Mouse (Mus musculus) heart, adult 8-10 months (tissue): ENCODE measurements at regions not wholly inside any gene's neighbourhood (a gene's known extent, or its start where the extent isn't known, plus 50 kb on each side); places are given as distances from the start of the nearest gene placed in this dataset.

Experiments
- DNase-seq: peaks from one replicate; pipeline ENCODE4 v3.0.0; 2022; ENCODE audit warnings: low spot score

DNA sequence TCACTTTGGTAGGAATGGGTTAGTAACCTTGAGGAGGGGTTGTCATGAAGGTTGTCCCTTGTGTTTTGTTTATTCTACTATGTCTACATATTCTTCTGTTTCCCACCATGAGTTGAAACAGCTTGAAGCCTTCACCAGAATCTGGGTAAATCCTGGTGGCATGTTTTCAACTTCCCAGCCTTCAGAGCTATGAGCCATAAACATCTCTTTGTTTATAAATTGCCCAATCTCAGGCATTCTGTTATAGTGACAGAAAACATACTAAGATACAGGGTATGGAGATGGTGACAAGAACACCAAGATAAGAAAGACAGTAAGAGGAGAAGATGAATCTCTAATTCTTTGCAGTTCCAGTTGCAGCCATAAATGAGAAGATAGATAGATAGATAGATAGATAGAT, 396.5 kb downstream of the Tns1 start:
- no peak for DNase-seq

DNA sequence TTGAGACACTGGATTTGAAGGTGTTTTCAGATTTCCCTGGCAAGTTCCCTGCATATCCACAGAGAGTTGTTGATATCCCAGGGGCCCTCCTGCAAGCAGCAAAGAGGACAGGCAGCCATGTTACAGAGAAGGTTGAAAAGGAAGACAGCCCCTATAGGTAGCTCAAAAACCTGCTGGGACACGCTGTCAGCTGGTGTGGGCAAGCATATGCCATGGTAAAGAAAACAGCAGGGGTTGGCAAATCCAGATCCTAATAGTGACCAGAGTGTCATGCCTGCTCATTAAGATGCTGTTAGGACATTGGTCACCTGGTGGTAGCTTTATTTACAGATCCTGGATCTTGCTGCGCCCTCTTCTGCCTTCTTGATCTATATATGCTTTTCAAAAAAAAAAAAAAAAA, 397.6 kb downstream of the Tns1 start:
- no peak for DNase-seq

DNA sequence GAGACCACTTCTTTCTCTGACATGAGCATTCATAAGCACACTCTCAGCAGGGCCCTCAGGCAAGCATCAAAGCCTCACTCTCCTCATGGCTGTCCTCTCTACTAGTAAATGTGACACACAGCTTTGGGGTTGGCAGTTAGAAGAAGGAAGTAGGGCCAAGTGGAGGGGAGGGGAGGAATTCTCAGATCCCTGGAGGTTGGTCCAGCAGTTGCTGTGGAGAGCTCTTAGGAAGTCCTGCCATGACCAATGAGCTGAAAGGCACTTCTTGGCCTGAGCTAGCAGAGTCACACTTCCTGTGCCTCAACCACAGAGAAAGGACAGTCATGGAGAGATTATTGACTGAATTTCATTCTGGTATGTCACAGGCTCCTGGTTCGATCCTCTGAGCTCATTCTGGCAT, 398.8 kb downstream of the Tns1 start:
- peak; percentile 32 for DNase-seq

DNA sequence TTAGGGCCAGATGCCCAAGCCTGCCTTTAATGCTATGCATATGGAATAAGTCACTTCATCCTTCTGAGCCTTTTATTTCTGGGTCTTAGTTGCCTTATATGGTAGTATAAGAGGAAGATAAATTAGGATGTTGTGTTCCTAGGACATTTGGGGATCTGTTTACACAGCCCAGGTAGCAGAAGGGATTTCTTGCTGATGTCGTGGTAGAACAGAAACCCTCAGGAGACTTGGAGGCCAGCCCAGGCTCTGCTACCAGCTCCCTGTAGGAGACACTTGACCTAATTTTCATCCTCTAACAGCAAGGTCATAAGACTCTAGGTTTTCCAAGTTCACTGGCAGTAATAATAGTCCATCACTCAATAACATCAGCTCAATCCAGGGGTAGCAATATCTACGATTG, 399.7 kb downstream of the Tns1 start:
- DNase-seq = no peak

- no peak for DNase-seq
Measured at GRCm38 (mm10) chr1:73721486-73722225, 402.6 kb downstream of the Tns1 start.

DNA sequence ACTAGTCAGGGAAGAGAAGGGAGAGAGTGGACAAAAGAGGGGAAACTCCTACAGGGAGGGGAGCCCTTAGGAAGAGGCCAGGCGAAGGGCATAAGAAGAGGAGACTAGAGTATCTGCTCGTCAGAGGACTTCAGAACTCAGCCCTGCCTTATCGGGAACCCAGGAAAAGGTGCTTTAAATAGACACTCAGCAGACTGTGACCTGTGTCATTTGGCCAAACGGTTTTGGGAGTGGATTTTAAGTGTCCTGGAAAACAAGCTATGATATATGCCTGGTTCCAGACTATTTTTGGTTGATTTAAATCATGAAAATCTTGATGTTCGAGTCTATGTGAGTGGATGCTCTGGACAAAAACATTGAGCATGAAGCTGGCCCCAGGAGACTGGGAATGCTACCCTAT, 405.8 kb downstream of the Tns1 start:
- peak; percentile 33 for DNase-seq

- DNase-seq = no peak
Measured at GRCm38 (mm10) chr1:73717401-73717800, 406.8 kb downstream of the Tns1 start.

- DNase-seq = no peak
Measured at GRCm38 (mm10) chr1:73716901-73717300, 407.3 kb downstream of the Tns1 start.

- no peak for DNase-seq
Measured at GRCm38 (mm10) chr1:73715571-73715970, 408.7 kb downstream of the Tns1 start.

DNA sequence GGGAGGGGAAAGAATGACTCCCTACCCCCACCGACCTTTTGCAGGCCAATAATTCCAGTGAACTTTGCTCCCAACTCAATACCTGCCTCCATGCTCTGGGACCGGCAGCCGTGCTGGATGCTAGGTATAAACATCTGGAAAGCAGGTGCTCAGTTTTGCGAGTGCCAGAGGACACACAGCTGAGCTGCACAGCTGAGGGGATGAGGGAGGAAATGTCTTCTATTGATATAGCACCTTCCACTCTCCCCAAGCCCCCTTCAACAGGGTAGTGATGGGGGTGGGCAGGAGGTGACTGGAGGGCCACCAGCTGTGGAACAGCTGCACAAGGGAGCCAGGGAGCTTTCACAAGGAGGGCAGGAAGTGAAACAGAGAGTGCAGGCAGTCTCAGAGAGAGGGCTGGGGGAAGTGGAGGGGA, 421.8 kb downstream of the Tns1 start:
- DNase-seq = no peak

DNA sequence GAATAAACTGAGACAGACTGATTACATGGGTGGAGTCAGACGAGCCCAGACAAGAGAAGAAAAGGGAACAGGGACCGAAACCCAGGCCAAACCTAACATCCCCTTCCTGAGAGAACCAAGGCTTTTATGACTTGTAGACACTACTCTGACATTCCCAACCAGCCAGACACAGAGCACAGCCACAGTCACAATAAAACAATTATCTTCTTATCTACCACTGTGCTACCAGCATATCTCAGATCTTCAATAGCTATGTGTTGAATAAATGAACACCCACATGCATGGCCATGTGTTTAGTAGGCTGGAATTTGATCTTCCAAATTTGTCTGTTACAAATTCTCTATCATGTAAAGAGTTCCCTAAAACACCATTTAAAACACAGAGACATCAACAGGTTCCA, 430.7 kb downstream of the Tns1 start:
- DNase-seq = no peak

- no peak for DNase-seq
Measured at GRCm38 (mm10) chr1:73685734-73686133, 438.5 kb downstream of the Tns1 start.

DNA sequence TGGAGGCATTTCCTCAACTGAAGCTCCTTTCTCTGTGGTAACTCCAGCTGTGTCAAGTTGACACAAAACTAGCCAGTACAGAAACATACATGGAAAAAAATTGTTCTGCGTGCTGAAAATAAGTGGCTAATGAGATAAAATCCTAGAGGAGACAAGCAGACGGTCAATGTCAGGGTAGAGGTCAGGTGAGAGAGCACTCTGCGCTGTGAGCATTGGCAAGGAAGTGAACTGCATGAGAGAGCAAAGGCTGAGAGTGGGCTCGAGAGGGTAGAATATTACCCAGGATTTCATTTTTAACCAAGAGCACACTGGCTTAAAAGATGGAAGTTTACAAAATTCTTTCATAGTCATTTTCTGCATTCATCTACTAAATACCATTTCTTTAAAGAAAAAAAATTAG, 439.2 kb downstream of the Tns1 start:
- no peak for DNase-seq

GRCm38 (mm10) chr1:73684166-73684565, 440.1 kb downstream of the Tns1 start:
- no peak for DNase-seq

DNA sequence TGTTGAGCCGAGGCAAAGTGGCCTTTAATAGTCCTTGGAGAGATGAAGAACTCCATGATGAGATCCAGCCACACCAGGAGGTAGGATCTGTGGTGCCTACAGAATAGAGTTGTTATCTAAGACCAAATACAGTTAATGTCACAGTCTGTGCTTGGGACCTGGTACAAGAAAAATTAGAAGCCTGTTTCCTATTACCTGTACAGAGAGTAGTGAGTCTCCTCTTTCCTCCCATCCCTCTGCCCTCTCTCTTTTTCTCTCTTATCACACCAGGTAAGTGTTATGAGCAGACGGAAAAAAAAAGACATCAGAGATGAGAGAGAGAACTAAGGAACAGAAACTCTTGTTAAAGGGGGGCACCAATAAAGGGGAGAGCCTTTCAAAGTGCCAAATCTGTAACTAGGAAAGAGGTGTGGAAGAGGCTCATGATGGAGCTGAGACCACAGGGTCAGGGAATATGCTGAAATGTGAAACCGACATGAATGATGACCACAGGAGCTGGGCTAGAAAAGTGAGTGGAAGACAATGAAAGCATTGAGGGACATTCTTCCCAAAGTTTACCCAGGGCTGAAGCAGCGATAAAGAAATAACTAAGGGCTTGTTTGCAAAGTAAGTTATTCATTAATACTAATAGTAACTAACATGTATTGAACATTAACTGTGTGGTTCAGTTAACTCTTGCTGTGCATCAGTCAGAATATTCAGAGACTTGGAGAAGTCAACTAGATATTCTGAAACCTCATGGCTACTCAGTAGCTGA, 440.9 kb downstream of the Tns1 start:
- no peak for DNase-seq

- no peak for DNase-seq
Measured at GRCm38 (mm10) chr1:73681697-73682096, 442.6 kb downstream of the Tns1 start.

DNA sequence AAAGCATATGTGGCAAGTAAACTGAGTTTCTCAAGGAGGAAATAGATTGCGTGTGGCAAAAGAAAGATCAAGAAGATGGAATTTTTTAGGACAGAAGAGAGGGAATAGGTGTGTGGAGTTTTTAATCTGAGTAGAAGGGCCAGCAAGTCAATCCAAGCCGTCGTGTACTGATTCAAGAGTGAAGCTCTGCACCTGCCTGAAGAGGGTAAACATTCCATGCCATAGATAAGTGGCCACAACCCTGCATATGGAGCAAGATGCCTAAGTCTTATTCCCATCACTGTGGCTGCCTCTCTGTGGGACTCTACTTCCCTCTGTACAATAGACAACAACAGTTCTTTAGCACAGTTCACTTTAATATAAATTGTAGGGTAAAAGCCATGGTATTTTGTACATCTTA, 443.4 kb downstream of the Tns1 start:
- no peak for DNase-seq

DNA sequence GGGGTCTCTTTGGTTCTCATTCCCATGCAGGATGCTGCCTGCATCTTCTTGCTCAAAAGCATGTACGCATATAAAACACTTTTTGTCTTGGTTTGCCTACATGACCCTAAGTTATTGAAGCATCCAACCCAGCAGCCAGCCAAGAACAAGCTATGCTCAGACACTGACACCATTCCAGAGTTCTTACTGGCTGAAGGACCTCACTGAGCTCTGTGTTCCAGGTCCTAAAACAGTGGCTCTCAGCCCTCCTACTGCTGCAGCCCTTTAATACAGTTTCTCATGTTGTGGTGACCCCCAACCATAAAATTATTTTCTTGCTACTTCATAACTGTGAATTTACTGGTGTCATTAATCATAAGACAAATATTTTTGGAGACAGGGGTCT, 450.4 kb downstream of the Tns1 start:
- DNase-seq = no peak

- DNase-seq = no peak
Measured at GRCm38 (mm10) chr1:73673191-73673850, 450.9 kb downstream of the Tns1 start.

DNA sequence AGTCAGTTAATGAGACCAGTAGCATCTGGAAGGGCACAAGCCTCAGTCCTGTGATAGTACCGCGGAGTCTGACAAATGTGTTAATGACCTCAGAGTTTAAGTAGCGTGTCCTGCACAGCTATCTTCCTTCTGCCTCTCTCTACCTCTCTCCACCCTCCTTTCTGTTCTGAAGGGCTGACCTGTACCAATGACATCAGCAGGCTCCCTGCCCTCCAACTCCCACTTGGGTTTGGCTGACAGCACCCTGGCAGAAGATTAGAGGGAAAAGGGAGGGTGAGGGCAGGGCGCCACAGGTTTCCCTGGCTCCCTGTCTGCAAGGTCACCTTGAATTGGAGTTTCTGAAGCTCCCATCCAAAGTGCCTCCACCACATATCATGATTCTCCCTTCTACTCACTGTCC, 452.0 kb downstream of the Tns1 start:
- peak; percentile 71 for DNase-seq

DNA sequence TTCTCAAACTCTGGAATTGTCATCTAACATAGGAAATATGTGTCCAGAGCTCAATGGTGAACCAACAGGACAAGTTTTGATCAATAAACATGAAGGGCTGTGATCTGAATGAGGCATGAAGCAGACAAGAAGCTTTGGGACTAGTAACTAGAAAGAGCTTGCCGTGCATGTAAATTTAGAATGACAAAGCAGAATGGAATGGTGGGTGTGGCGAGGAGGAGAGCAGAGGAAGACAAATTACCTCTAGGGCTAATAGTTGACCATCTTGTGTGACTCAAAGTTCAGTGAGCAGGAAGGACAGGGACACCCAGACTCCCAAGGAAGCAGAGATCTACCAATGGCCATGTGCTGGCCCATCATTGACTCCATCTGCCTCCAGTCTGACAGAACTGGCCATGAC, 455.6 kb downstream of the Tns1 start:
- no peak for DNase-seq

DNA sequence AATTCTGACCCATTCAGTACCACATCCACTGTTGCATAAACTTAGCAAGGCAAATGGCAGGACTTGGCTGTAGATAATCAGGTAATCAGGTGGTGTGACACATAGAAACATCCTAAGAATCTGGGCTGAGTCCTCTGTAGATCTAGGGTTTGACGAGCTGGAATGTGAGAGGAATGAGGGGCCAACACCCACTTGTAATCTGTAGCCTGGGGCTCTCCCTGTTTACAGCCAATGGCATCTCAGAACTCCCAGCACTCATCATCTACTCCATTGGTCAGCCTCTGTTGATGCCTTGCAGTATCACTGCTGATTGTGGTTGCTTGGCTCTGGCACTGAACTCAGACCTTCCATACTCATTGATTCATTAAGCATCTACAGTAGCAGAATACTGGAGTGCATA, 460.7 kb downstream of the Tns1 start:
- DNase-seq = no peak

GRCm38 (mm10) chr1:73645011-73645410, 479.2 kb downstream of the Tns1 start:
- DNase-seq = peak; percentile 44
